Mouse (Mus musculus): ENCODE data around the gene Pex5. TPM values are rescaled to one million over a fixed set of nuclear protein-coding genes. Genes with fewer than 3 reads are reported as not detected.

Pex5 gene
- polyA plus RNA-seq (2014; fragmentation: Nextera tagmentation; extraction: Ambion mirVana) = 32.1 and 32.3 TPM in 2 replicates

- H3K4me1 ChIP-seq (ENCODE audit: control insufficient read depth, insufficient read depth, low read length) = peaks cover 3% of the 10 kb centered on the region; the same call in 1 of the 2 replicates
- H3K9me3 ChIP-seq (ENCODE audit: control insufficient read depth, low read depth, low read length) = no peaks in the 10 kb centered on the region
- peak within 1 kb of the TSS; percentile 84 for H3K4me3 ChIP-seq (ENCODE audit: low read depth, low read length)
- H3K9ac ChIP-seq (replicated peaks; ENCODE audit: low read depth, low read length) = peak within 1 kb of the TSS; percentile 79
- 1% methylated on average over 33 of the region's 36 CpGs for WGBS
- H3K27ac ChIP-seq (ENCODE audit: low read length) = peak within 1 kb of the TSS; percentile 81
- ATAC-seq (ENCODE audit: insufficient number of reproducible peaks, insufficient read depth, low FRiP score, low read depth) = peak; percentile 98
- peaks cover 16% of the 10 kb centered on the region for H3K36me3 ChIP-seq (ENCODE audit: control insufficient read depth, insufficient read depth, low read length)
- peak within 1 kb of the TSS; percentile 76 for H3K4me2 ChIP-seq (replicated peaks; ENCODE audit: low read depth, low read length)
- H3K27me3 ChIP-seq (ENCODE audit: control insufficient read depth, insufficient read depth, low read length) = no peaks in the 10 kb centered on the region
Observed at GRCm38 (mm10) chr6:124414927-124415325, at the start of gene Pex5. TSS of gene Pex5 (minus strand) at chr6:124415067.

- 12% methylated on average over 8 of the region's 8 CpGs for WGBS
- Histone ChIP-seq H3K27me3 (ENCODE audit: control insufficient read depth, insufficient read depth, low read length) (no peaks in the 10 kb centered on the region), H3K4me3 (ENCODE audit: low read depth, low read length) (peak overlapping the region; percentile 38; the same call in 1 of the 2 replicates), H3K4me2 (replicated peaks; ENCODE audit: low read depth, low read length) (peak overlapping the region; percentile 77), H3K9ac (replicated peaks; ENCODE audit: low read depth, low read length) (no peak overlapping the region), H3K36me3 (ENCODE audit: control insufficient read depth, insufficient read depth, low read length) (no peaks in the 10 kb centered on the region), H3K4me1 (ENCODE audit: control insufficient read depth, insufficient read depth, low read length) (no peaks in the 10 kb centered on the region), H3K27ac (ENCODE audit: low read length) (no peak overlapping the region), H3K9me3 (ENCODE audit: control insufficient read depth, low read depth, low read length) (no peaks in the 10 kb centered on the region)
- no peak for ATAC-seq (ENCODE audit: insufficient number of reproducible peaks, insufficient read depth, low FRiP score, low read depth)
Observed at GRCm38 (mm10) chr6:124463881-124464291, 49.0 kb upstream of the Pex5 start.

DNA sequence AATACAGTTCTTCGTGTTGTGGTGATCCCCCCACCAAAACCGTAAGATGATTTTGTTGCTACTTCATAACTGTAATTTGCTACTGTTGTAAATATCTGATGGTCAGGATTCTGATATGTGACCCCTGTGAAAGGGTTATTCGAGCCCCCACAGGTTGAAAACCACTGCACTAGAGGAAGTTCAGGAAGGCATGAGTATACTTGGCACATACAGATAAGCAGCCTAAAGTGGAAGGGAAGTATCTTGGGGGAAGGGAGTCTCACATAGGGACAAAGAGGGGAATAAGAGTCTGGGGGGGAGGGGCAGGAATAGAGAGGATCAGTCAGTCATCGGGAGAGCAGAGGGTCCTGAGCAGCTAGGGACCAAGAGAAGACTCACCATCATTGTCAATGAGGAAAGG, 44.5 kb upstream of the Pex5 start:
- H3K27me3 ChIP-seq (ENCODE audit: control insufficient read depth, insufficient read depth, low read length) = no peaks in the 10 kb centered on the region
- H3K4me2 ChIP-seq (replicated peaks; ENCODE audit: low read depth, low read length) = no peak overlapping the region
- no peaks in the 10 kb centered on the region for H3K4me1 ChIP-seq (ENCODE audit: control insufficient read depth, insufficient read depth, low read length)
- H3K4me3 ChIP-seq (ENCODE audit: low read depth, low read length) = no peak overlapping the region
- H3K9me3 ChIP-seq (ENCODE audit: control insufficient read depth, low read depth, low read length) = no peaks in the 10 kb centered on the region
- 74% methylated on average over 4 of the region's 4 CpGs for WGBS
- no peaks in the 10 kb centered on the region for H3K36me3 ChIP-seq (ENCODE audit: control insufficient read depth, insufficient read depth, low read length)
- H3K27ac ChIP-seq (ENCODE audit: low read length) = no peak overlapping the region
- ATAC-seq (ENCODE audit: insufficient number of reproducible peaks, insufficient read depth, low FRiP score, low read depth) = no peak
- no peak overlapping the region for H3K9ac ChIP-seq (replicated peaks; ENCODE audit: low read depth, low read length)

DNA sequence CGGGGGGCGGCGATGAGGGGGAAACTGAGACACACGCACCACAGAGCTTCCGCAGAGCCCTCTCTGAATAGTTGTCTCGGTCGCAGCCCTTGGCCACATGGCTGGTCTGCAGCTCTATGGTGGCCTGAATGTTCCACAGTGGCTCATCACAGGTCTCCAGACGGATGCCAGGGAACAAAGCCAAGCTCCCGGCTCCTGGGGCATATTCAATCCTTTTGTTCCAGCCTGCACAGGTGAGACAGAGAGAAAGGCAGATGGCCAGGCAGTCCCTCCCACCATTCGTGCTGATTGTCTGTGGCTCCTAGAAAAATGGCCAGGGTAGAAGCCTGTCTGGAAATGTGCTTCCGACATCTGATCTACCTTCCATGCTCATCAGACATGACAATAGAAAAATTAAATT, 43.6 kb upstream of the Pex5 start:
- Histone ChIP-seq H3K36me3 (ENCODE audit: control insufficient read depth, insufficient read depth, low read length) (no peaks in the 10 kb centered on the region), H3K4me2 (replicated peaks; ENCODE audit: low read depth, low read length) (no peak overlapping the region), H3K9me3 (ENCODE audit: control insufficient read depth, low read depth, low read length) (no peaks in the 10 kb centered on the region), H3K4me1 (ENCODE audit: control insufficient read depth, insufficient read depth, low read length) (no peaks in the 10 kb centered on the region), H3K9ac (replicated peaks; ENCODE audit: low read depth, low read length) (no peak overlapping the region), H3K27ac (ENCODE audit: low read length) (no peak overlapping the region), H3K4me3 (ENCODE audit: low read depth, low read length) (no peak overlapping the region), H3K27me3 (ENCODE audit: control insufficient read depth, insufficient read depth, low read length) (no peaks in the 10 kb centered on the region)
- ATAC-seq (ENCODE audit: insufficient number of reproducible peaks, insufficient read depth, low FRiP score, low read depth) = no peak
- 75% methylated on average over 11 of the region's 11 CpGs for WGBS

GRCm38 (mm10) chr6:124457827-124458226, 43.0 kb upstream of the Pex5 start:
- no peak overlapping the region for H3K4me2 ChIP-seq (replicated peaks; ENCODE audit: low read depth, low read length)
- H3K4me3 ChIP-seq (ENCODE audit: low read depth, low read length) = no peak overlapping the region
- no peak overlapping the region for H3K9ac ChIP-seq (replicated peaks; ENCODE audit: low read depth, low read length)
- no peaks in the 10 kb centered on the region for H3K9me3 ChIP-seq (ENCODE audit: control insufficient read depth, low read depth, low read length)
- H3K27me3 ChIP-seq (ENCODE audit: control insufficient read depth, insufficient read depth, low read length) = no peaks in the 10 kb centered on the region
- ATAC-seq (ENCODE audit: insufficient number of reproducible peaks, insufficient read depth, low FRiP score, low read depth) = no peak
- no peak overlapping the region for H3K27ac ChIP-seq (ENCODE audit: low read length)
- H3K36me3 ChIP-seq (ENCODE audit: control insufficient read depth, insufficient read depth, low read length) = no peaks in the 10 kb centered on the region
- no peaks in the 10 kb centered on the region for H3K4me1 ChIP-seq (ENCODE audit: control insufficient read depth, insufficient read depth, low read length)
- 90% methylated on average over 5 of the region's 5 CpGs for WGBS

DNA sequence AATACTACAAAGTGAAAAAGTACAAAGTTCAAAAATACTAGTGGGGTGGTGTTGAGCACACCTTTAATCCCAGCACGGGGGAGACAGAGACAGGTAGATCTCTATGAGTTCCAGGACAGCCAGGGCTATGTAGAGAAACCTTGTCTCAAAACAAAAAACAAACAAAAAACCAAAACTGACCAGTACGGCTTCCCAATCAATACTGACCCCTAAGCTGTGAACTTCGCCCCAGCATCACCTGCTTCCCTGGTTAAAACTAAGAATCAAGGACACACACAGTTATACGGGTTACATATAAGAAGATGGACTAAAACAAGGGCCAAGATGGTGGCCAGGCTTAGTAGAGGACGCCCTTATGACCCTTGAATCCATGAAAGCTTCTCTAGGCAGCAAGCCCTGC, 41.4 kb upstream of the Pex5 start:
- Histone ChIP-seq H3K4me1 (ENCODE audit: control insufficient read depth, insufficient read depth, low read length) (no peaks in the 10 kb centered on the region), H3K27ac (ENCODE audit: low read length) (no peak overlapping the region), H3K36me3 (ENCODE audit: control insufficient read depth, insufficient read depth, low read length) (no peaks in the 10 kb centered on the region), H3K4me2 (replicated peaks; ENCODE audit: low read depth, low read length) (no peak overlapping the region), H3K4me3 (ENCODE audit: low read depth, low read length) (no peak overlapping the region), H3K27me3 (ENCODE audit: control insufficient read depth, insufficient read depth, low read length) (no peaks in the 10 kb centered on the region), H3K9ac (replicated peaks; ENCODE audit: low read depth, low read length) (no peak overlapping the region), H3K9me3 (ENCODE audit: control insufficient read depth, low read depth, low read length) (no peaks in the 10 kb centered on the region)
- ATAC-seq (ENCODE audit: insufficient number of reproducible peaks, insufficient read depth, low FRiP score, low read depth) = no peak
- 91% methylated on average over 5 of the region's 5 CpGs for WGBS

GRCm38 (mm10) chr6:124453756-124454155, 38.9 kb upstream of the Pex5 start:
- Histone ChIP-seq H3K4me3 (ENCODE audit: low read depth, low read length) (no peak overlapping the region), H3K36me3 (ENCODE audit: control insufficient read depth, insufficient read depth, low read length) (no peaks in the 10 kb centered on the region), H3K9me3 (ENCODE audit: control insufficient read depth, low read depth, low read length) (no peaks in the 10 kb centered on the region), H3K9ac (replicated peaks; ENCODE audit: low read depth, low read length) (no peak overlapping the region), H3K27ac (ENCODE audit: low read length) (no peak overlapping the region), H3K4me2 (replicated peaks; ENCODE audit: low read depth, low read length) (no peak overlapping the region), H3K27me3 (ENCODE audit: control insufficient read depth, insufficient read depth, low read length) (no peaks in the 10 kb centered on the region), H3K4me1 (ENCODE audit: control insufficient read depth, insufficient read depth, low read length) (no peaks in the 10 kb centered on the region)
- ATAC-seq (ENCODE audit: insufficient number of reproducible peaks, insufficient read depth, low FRiP score, low read depth) = no peak
- 51% methylated on average over 4 of the region's 4 CpGs for WGBS

- H3K27ac ChIP-seq (ENCODE audit: low read length) = no peak overlapping the region
- H3K4me3 ChIP-seq (ENCODE audit: low read depth, low read length) = no peak overlapping the region
- no peak; the same call in 1 of the 2 replicates for ATAC-seq (ENCODE audit: insufficient number of reproducible peaks, insufficient read depth, low FRiP score, low read depth)
- no peak overlapping the region for H3K4me2 ChIP-seq (replicated peaks; ENCODE audit: low read depth, low read length)
- H3K9me3 ChIP-seq (ENCODE audit: control insufficient read depth, low read depth, low read length) = no peaks in the 10 kb centered on the region
- H3K4me1 ChIP-seq (ENCODE audit: control insufficient read depth, insufficient read depth, low read length) = no peaks in the 10 kb centered on the region
- no peak overlapping the region for H3K9ac ChIP-seq (replicated peaks; ENCODE audit: low read depth, low read length)
- no peaks in the 10 kb centered on the region for H3K27me3 ChIP-seq (ENCODE audit: control insufficient read depth, insufficient read depth, low read length)
- 54% methylated on average over 3 of the region's 3 CpGs for WGBS
- H3K36me3 ChIP-seq (ENCODE audit: control insufficient read depth, insufficient read depth, low read length) = no peaks in the 10 kb centered on the region
Observed at GRCm38 (mm10) chr6:124451995-124452394, 37.1 kb upstream of the Pex5 start.

DNA sequence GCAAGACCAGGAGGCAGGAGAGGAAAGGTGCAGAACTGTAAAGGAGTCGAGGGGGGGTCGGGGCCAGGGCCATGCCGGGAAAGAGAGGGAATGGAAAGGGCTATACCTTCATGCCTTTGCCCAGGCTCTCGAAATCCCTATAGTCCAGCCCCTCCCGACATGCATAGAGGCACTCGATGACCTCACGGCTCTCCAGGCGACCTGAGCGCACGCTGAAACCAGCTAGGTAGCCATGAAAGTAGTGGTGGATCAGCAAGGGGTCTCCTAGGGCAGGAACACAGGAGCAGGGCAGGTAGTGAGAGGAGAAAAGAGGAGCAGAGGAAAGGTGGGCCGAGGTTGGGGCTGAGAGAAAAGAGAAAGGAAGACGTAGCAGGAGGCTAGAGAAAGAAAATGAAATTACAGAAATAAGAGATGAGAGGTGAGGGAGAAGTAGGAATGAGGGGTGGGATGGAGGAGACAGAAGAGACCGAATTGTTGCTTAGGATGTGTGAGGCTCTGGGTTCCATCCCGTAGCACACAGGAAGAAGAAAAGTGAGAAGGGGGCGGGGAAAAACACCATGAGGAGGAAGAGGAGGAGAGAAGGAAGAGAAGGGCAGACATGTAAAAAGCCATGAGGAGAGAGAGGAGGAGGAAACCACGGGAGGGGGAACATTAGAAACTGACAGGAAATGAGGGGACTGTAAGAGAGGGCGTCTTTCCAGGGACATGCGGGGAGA, 35.0 kb upstream of the Pex5 start:
- Histone ChIP-seq H3K4me3 (ENCODE audit: low read depth, low read length) (no peak overlapping the region), H3K9me3 (ENCODE audit: control insufficient read depth, low read depth, low read length) (no peaks in the 10 kb centered on the region), H3K4me1 (ENCODE audit: control insufficient read depth, insufficient read depth, low read length) (no peaks in the 10 kb centered on the region), H3K27ac (ENCODE audit: low read length) (no peak overlapping the region), H3K27me3 (ENCODE audit: control insufficient read depth, insufficient read depth, low read length) (no peaks in the 10 kb centered on the region), H3K4me2 (replicated peaks; ENCODE audit: low read depth, low read length) (no peak overlapping the region), H3K36me3 (ENCODE audit: control insufficient read depth, insufficient read depth, low read length) (no peaks in the 10 kb centered on the region), H3K9ac (replicated peaks; ENCODE audit: low read depth, low read length) (no peak overlapping the region)
- 83% methylated on average over 18 of the region's 18 CpGs for WGBS
- ATAC-seq (ENCODE audit: insufficient number of reproducible peaks, insufficient read depth, low FRiP score, low read depth) = no peak

All from stomach, embryonic 14.5 days (tissue).